Mouse (Mus musculus) megakaryocyte, adult 5-6 weeks (primary cell): Measurements from ENCODE around the gene Arf4. TPM values are rescaled to one million over a fixed set of nuclear protein-coding genes. Genes with fewer than 3 reads are reported as not detected.
A peak's percentile ranks its signal among the peaks of the same experiment; 100 is the strongest.

Source experiments
- ATAC-seq: 2 replicates; pipeline ENCODE4 v1.8.0; 2016; ENCODE audit warnings: mild to moderate bottlenecking, inconsistent platforms; ENCODE audit not compliant: poor library complexity, severe bottlenecking
- total RNA-seq, 2 experiments: library from RNA; stranded (forward) in 1 of 2; stranded (reverse) in 1 of 2; fragments of 153-499, 151-499 nt in 1 of 2; fragments of 221-1000, 200-1000 nt in 1 of 2; gene quantifications; 2 replicates each; pipeline versions ENCODE4 v1.2.3 to v1.2.4; 2015 to 2017

Gene Arf4
- total RNA-seq (2015): 304 and 335 TPM in 2 replicates
- 83.1 and 91.3 TPM in 2 replicates for total RNA-seq (2017)

GRCm38 (mm10) chr14:26637851-26638707 lies at the start of gene Arf4:
Gene Arf4 (plus strand): TSS chr14:26638074.
- ATAC-seq: peak; percentile 89

GRCm38 (mm10) chr14:26591353-26591752 lies 46.5 kb upstream of the Arf4 start:
- 0 out of 2 replicates have a peak, but pooled peaks have one; percentile 18 for ATAC-seq

GRCm38 (mm10) chr14:26593281-26593895 lies 44.5 kb upstream of the Arf4 start:
- no peak for ATAC-seq

- ATAC-seq: no peak
These were observed 42.7 kb upstream of the Arf4 start for GRCm38 (mm10) chr14:26595167-26595566.

GRCm38 (mm10) chr14:26595695-26596365 lies 42.0 kb upstream of the Arf4 start:
- no peak for ATAC-seq

- ATAC-seq: no peak
These were observed 32.5 kb upstream of the Arf4 start for GRCm38 (mm10) chr14:26605354-26605753.

- ATAC-seq: no peak
These were observed 28.2 kb upstream of the Arf4 start for GRCm38 (mm10) chr14:26609674-26610073.

GRCm38 (mm10) chr14:26610689-26611088 lies 27.2 kb upstream of the Arf4 start:
- ATAC-seq: 0 out of 2 replicates have a peak, but pooled peaks have one; percentile 35

GRCm38 (mm10) chr14:26625301-26625700 lies 12.6 kb upstream of the Arf4 start:
- no peak for ATAC-seq

- ATAC-seq: peak; percentile 89
These were observed 11.2 kb upstream of the Arf4 start for GRCm38 (mm10) chr14:26626605-26627140.

- no peak for ATAC-seq
These were observed 636 bp upstream of the Arf4 start for GRCm38 (mm10) chr14:26637025-26637850.

GRCm38 (mm10) chr14:26638708-26639084 lies 822 bp downstream of the Arf4 start:
- ATAC-seq: peak; percentile 63

GRCm38 (mm10) chr14:26639251-26639650 lies 1.4 kb downstream of the Arf4 start:
- no peak for ATAC-seq

- no peak for ATAC-seq
These were observed 2.1 kb downstream of the Arf4 start for GRCm38 (mm10) chr14:26639961-26640360.

GRCm38 (mm10) chr14:26643006-26643624 lies 5.2 kb downstream of the Arf4 start:
- peak; percentile 25; the same call in 1 of the 2 replicates for ATAC-seq

- no peak for ATAC-seq
These were observed 8.2 kb downstream of the Arf4 start for GRCm38 (mm10) chr14:26645989-26646650.

- ATAC-seq: no peak
These were observed 9.9 kb downstream of the Arf4 start for GRCm38 (mm10) chr14:26647811-26648210.

- ATAC-seq: peak; percentile 66
These were observed 14.0 kb downstream of the Arf4 start for GRCm38 (mm10) chr14:26651901-26652300.

GRCm38 (mm10) chr14:26658178-26658577 lies 20.3 kb downstream of the Arf4 start:
- ATAC-seq: no peak
